Mouse (Mus musculus) heart, postnatal 0 days (tissue): Measurements from ENCODE around the gene Fry. TPM values are rescaled to one million over a fixed set of nuclear protein-coding genes. Genes with fewer than 3 reads are reported as not detected.
A peak's percentile ranks its signal among the peaks of the same experiment; 100 is the strongest.

ENCODE experiments used
- ATAC-seq: fragments of 200-750 bp; cut with Nextera tagmentation; 2 replicates; pipeline ENCODE4 v1.8.0; 2017; ENCODE audit warnings: low read depth, moderate number of reproducible peaks, moderate library complexity; ENCODE audit not compliant: insufficient read depth
- DNase-seq: peaks from one replicate; pipeline ENCODE4 v3.0.0-alpha.2; 2016; ENCODE audit warnings: low spot score
- H3K27ac ChIP-seq: fragments of 300-500 bp; sonication (generic); 2 replicates; pipeline ENCODE4 v1.5.1; 2014; ENCODE audit warnings: low read depth, mild to moderate bottlenecking
- H3K27me3 ChIP-seq: fragments of 300-500 bp; sonication (generic); 2 replicates; pipeline ENCODE4 v1.6.1; 2014; ENCODE audit warnings: low read length, mixed read lengths; ENCODE audit not compliant: control insufficient read depth, insufficient read depth
- H3K36me3 ChIP-seq: fragments of 300-500 bp; sonication (generic); replicated peaks from 2 replicates; pipeline ENCODE4 v1.6.1; 2014; ENCODE audit warnings: low read length, mixed read lengths; ENCODE audit not compliant: control insufficient read depth, insufficient read depth
- H3K4me1 ChIP-seq: fragments of 300-500 bp; sonication (generic); 2 replicates; pipeline ENCODE4 v1.6.1; 2014; ENCODE audit warnings: antibody characterized with exemption; ENCODE audit not compliant: control insufficient read depth, insufficient read depth
- H3K4me2 ChIP-seq: fragments of 300-500 bp; sonication (generic); 2 replicates; pipeline ENCODE4 v1.6.1; 2014; ENCODE audit warnings: low read depth, mild to moderate bottlenecking, low read length, moderate library complexity
- H3K4me3 ChIP-seq: fragments of 300-500 bp; sonication (generic); 2 replicates; pipeline ENCODE4 v1.5.1; 2014; ENCODE audit warnings: low read depth, low read length
- H3K9ac ChIP-seq: fragments of 300-500 bp; sonication (generic); replicated peaks from 2 replicates; pipeline ENCODE4 v1.6.1; 2014; ENCODE audit warnings: low read depth, low read length, mixed read lengths
- H3K9me3 ChIP-seq: fragments of 300-500 bp; sonication (generic); replicated peaks from 2 replicates; pipeline ENCODE4 v1.6.1; 2016; ENCODE audit warnings: low read length; ENCODE audit not compliant: control insufficient read depth
- CTCF ChIP-seq: IDR thresholded peaks from 2 replicates; pipeline ENCODE4 v1.5.1; 2016; ENCODE audit warnings: antibody characterized with exemption, control low read depth, low read depth
- EP300 ChIP-seq: IDR thresholded peaks from 2 replicates; pipeline ENCODE4 v1.6.1; 2016; ENCODE audit warnings: antibody characterized with exemption, low read depth
- WGBS: fragments of 180-500 bp; shearing (Covaris S2); extraction: QIAGEN DNeasy Blood & Tissue Kit; methylation state at CpG from one replicate; pipeline ENCODE4 v1.1.7; 2014; 5-methylcytosine and 5-hydroxymethylcytosine counted together
- polyA plus RNA-seq: library from polyadenylated mRNA; unstranded; fragments of >200 nt; fragmentation: Nextera tagmentation; extraction: Ambion mirVana; gene quantifications from 2 replicates; pipeline ENCODE4 v1.2.1, GENCODE M21; 2015
- total RNA-seq: library from RNA; depleted of rRNA; stranded (reverse); fragments of >200 nt; gene quantifications from 2 replicates; pipeline ENCODE4 v1.2.3, GENCODE M21; 2014; ENCODE audit warnings: low replicate concordance

Fry gene
- total and polyA plus RNA-seq, 2 experiments from 2014 or later, result 31.8 to 124 TPM

- 64% methylated on average over 7 of the region's 7 CpGs for WGBS
These were observed 89.6 kb downstream of the Fry start for GRCm38 (mm10) chr5:150208009-150208408.

DNA sequence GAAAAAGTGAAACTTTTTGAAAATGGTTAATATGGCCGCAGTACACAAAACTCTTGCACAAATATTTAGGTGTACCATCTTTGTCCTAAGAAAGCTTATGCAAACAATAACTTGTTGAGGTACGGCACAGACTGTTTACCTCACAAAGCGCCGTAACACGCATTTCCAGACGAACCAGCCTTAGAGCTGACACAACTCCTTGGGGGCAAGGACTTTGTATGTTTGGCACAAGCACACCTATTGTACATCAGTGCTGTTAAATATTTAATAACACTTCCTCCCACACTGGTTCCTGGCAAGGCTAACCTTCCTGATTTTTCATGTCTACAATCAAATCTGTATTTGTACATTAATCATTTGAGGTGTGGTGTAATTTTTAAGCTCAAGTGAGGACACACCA, 95.6 kb downstream of the Fry start:
- Histone ChIP-seq H3K9me3 (no peaks in the 10 kb centered on the region), H3K27me3 (no peaks in the 10 kb centered on the region), H3K4me1 (no peaks in the 10 kb centered on the region; the same call in 1 of the 2 replicates), H3K36me3 (no peaks in the 10 kb centered on the region), H3K4me2 (no peak overlapping the region), H3K27ac (0 out of 2 replicates have a peak overlapping the region, but pooled peaks have one; percentile 43), H3K9ac (no peak overlapping the region), H3K4me3 (no peak overlapping the region)
- DNase-seq (no peak), ATAC-seq (no peak)
- TF ChIP-seq EP300 (no peak), CTCF (no peak)
- 85% methylated on average over 6 of the region's 6 CpGs for WGBS

More at GRCm38 (mm10) chr5:150208009-150208408, 89.6 kb downstream of the Fry start:
- Histone ChIP-seq H3K27ac (no peak overlapping the region), H3K4me3 (no peak overlapping the region), H3K9me3 (no peaks in the 10 kb centered on the region), H3K36me3 (no peaks in the 10 kb centered on the region; the same call in 1 of the 2 replicates), H3K9ac (no peak overlapping the region), H3K4me1 (no peaks in the 10 kb centered on the region), H3K4me2 (peak overlapping the region; percentile 31), H3K27me3 (no peaks in the 10 kb centered on the region)
- DNase-seq (no peak), ATAC-seq (no peak)
- TF ChIP-seq EP300 (no peak), CTCF (no peak)

DNA sequence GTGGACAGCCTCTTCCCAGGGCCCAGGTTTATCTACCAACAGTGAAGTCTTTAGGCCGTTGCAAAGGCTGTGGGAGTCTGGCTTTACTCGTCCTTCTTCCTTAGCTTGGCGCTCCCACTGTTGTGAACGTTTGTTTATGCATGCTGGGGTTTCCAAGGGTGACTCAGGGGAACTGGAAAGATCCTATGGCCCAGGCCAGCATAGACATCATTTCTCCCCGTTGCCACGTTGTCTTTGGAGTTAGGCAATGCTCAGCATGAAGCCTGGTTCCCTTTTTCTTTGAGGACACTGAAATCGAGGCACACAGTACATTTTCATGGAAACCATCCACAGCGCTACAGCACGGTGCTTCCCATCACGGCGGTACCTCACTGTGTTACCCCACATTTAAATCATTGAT, 97.6 kb downstream of the Fry start:
- ATAC-seq (no peak), DNase-seq (no peak)
- TF ChIP-seq CTCF (no peak), EP300 (no peak)
- Histone ChIP-seq H3K9me3 (no peaks in the 10 kb centered on the region), H3K4me3 (no peak overlapping the region), H3K9ac (no peak overlapping the region), H3K27me3 (no peaks in the 10 kb centered on the region), H3K4me1 (peaks cover 4% of the 10 kb centered on the region; the same call in 1 of the 2 replicates), H3K27ac (no peak overlapping the region), H3K36me3 (0 out of 2 replicates have a peak, but pooled peaks cover 6% of the 10 kb centered on the region), H3K4me2 (no peak overlapping the region)
- 61% methylated on average over 11 of the region's 11 CpGs for WGBS

DNA sequence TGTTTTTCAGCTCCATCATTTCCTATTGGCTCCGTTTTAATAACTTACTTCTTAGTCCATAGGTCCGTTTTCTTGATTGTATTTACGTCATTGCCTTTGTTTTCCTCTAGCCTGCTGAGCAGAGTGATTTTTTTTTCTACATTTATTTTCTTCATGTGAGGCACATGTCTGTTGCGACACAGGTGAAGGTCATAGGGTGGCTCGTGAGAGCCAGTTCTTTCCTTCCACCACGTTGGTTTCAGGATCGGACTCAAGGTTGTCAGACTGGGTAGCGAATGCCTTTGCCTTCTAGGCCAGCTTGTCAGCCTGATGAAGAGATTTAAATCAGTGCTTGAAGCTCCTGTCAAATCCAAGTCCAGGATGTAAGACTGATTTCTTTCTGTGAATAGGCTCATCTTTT, 101.0 kb downstream of the Fry start:
- WGBS, result 84% methylated on average over 8 of the region's 8 CpGs
- Histone ChIP-seq H3K27me3 (no peaks in the 10 kb centered on the region), H3K4me2 (no peak overlapping the region), H3K9me3 (no peaks in the 10 kb centered on the region), H3K27ac (no peak overlapping the region), H3K4me1 (peaks cover 4% of the 10 kb centered on the region; the same call in 1 of the 2 replicates), H3K36me3 (0 out of 2 replicates have a peak, but pooled peaks cover 6% of the 10 kb centered on the region), H3K9ac (no peak overlapping the region), H3K4me3 (no peak overlapping the region)
- no peak for DNase-seq
- no peak for ATAC-seq
- TF ChIP-seq CTCF, result no peak
- TF ChIP-seq EP300, result no peak

- 34% methylated on average over 7 of the region's 7 CpGs for WGBS
- H3K27ac ChIP-seq, result no peak overlapping the region
- no peak overlapping the region for H3K4me2 ChIP-seq
- TF ChIP-seq EP300, result no peak
- peak; percentile 70 for TF ChIP-seq CTCF
- 0 out of 2 replicates have a peak, but pooled peaks cover 6% of the 10 kb centered on the region for H3K36me3 ChIP-seq
- no peaks in the 10 kb centered on the region for H3K9me3 ChIP-seq
- H3K9ac ChIP-seq, result no peak overlapping the region
- H3K4me3 ChIP-seq, result no peak overlapping the region
- H3K4me1 ChIP-seq, result peaks cover 4% of the 10 kb centered on the region; the same call in 1 of the 2 replicates
- ATAC-seq, result no peak
- DNase-seq, result peak; percentile 50
- no peaks in the 10 kb centered on the region for H3K27me3 ChIP-seq
These were observed 101.9 kb downstream of the Fry start for GRCm38 (mm10) chr5:150220333-150220732.

- no peaks in the 10 kb centered on the region for H3K9me3 ChIP-seq
- H3K4me2 ChIP-seq, result no peak overlapping the region
- 0 out of 2 replicates have a peak, but pooled peaks cover 4% of the 10 kb centered on the region for H3K4me1 ChIP-seq
- no peak overlapping the region for H3K9ac ChIP-seq
- H3K27ac ChIP-seq, result no peak overlapping the region
- no peak for TF ChIP-seq CTCF
- no peak for TF ChIP-seq EP300
- 72% methylated on average over 6 of the region's 6 CpGs for WGBS
- ATAC-seq (no peak), DNase-seq (no peak)
- H3K4me3 ChIP-seq, result no peak overlapping the region
- 0 out of 2 replicates have a peak, but pooled peaks cover 6% of the 10 kb centered on the region for H3K36me3 ChIP-seq
- no peaks in the 10 kb centered on the region for H3K27me3 ChIP-seq
These were observed 103.4 kb downstream of the Fry start for GRCm38 (mm10) chr5:150221806-150222205.
